8 mouse cellular contexts compared by ENCODE assay signal in genomic region chr2:38338990-38339909, GRCm38 (mm10). TPM values are rescaled to one million over a fixed set of nuclear protein-coding genes. Genes with fewer than 3 reads are reported as not detected.
A peak's percentile ranks its signal among the peaks of the same experiment; 100 is the strongest.
DNase-seq lines count a peak whose midpoint lies in the region; ATAC-seq lines count a peak whose summit lies in the region.

Lhx2 (plus strand) TSS chr2:38339281.

- peak within 1 kb of the TSS; percentile 85 for H3K27ac ChIP-seq in hindbrain, embryonic 10.5 days
- H3K27ac ChIP-seq in limb, embryonic 13.5 days: no peak within 1 kb of the TSS

- peak; percentile 51 to 52 for DNase-seq in cerebellum, postnatal 10 days
- no peak for DNase-seq in cerebellum, adult 9-11 months
- DNase-seq in right cerebral cortex, postnatal 25 days: peak; percentile 49
- no peak for DNase-seq in right cerebral cortex, adult 18-20 months
- DNase-seq in hindbrain, embryonic 10.5 days (ENCODE audit: low spot score): peak; percentile 58
- DNase-seq in retina, postnatal 1 day: peak; percentile 76
- DNase-seq in cerebellum, adult 11 months: no peak

- H3K4me1 ChIP-seq in hindbrain, embryonic 10.5 days (replicated peaks): peaks cover 29% of the 10 kb centered on the region
- H3K4me1 ChIP-seq in limb, embryonic 13.5 days: peaks cover 18% of the 10 kb centered on the region

- ATAC-seq in limb, embryonic 13.5 days (ENCODE audit: low FRiP score, low read depth): peak; percentile 48

- peak within 1 kb of the TSS; percentile 55 for H3K4me3 ChIP-seq in hindbrain, embryonic 10.5 days
- H3K4me3 ChIP-seq in limb, embryonic 13.5 days: peak within 1 kb of the TSS; percentile 58

- H3K27me3 ChIP-seq in hindbrain, embryonic 10.5 days (ENCODE audit: insufficient read depth, poor library complexity, severe bottlenecking): peaks cover 99% of the 10 kb centered on the region
- peaks cover 91% of the 10 kb centered on the region for H3K27me3 ChIP-seq in limb, embryonic 13.5 days

- WGBS in hindbrain, embryonic 10.5 days: under 1% methylated on average over 91 of the region's 92 CpGs
- under 1% methylated on average over 78 of the region's 92 CpGs for WGBS in limb, embryonic 13.5 days

- H3K36me3 ChIP-seq in hindbrain, embryonic 10.5 days: no peaks in the 10 kb centered on the region
- no peaks in the 10 kb centered on the region for H3K36me3 ChIP-seq in limb, embryonic 13.5 days

- peak within 1 kb of the TSS; percentile 98 for H3K4me2 ChIP-seq in limb, embryonic 13.5 days (replicated peaks)

- H3K9me3 ChIP-seq in hindbrain, embryonic 10.5 days: no peaks in the 10 kb centered on the region
- H3K9me3 ChIP-seq in limb, embryonic 13.5 days: no peaks in the 10 kb centered on the region

- H3K9ac ChIP-seq in limb, embryonic 13.5 days: peak within 1 kb of the TSS; percentile 78

RNA-seq across cellular contexts. Expression of gene Lhx2, which starts in this region (rescaled TPM):
- polyA plus RNA-seq in hindbrain, embryonic 10.5 days (2016; fragmentation: Nextera tagmentation; extraction: Ambion mirVana): 17.4 and 26.4 TPM in 2 replicates
- polyA plus RNA-seq in limb, embryonic 13.5 days (2015; fragmentation: Nextera tagmentation; extraction: Ambion mirVana): 15.4 and 17.4 TPM in 2 replicates

Comparison
In these comparisons a context has a peak if more than half of its experiments do, and no peak if none do; other contexts are left out.
1. DNase-seq: peak in cerebellum, postnatal 10 days (2 of 2), right cerebral cortex, postnatal 25 days (single experiment), hindbrain, embryonic 10.5 days (single experiment) and retina, postnatal 1 day (single experiment); none in cerebellum, adult 9-11 months (single experiment), right cerebral cortex, adult 18-20 months (single experiment) and cerebellum, adult 11 months (single experiment).